21 mouse cellular contexts compared by ENCODE assay signal in the genomic region with DNA sequence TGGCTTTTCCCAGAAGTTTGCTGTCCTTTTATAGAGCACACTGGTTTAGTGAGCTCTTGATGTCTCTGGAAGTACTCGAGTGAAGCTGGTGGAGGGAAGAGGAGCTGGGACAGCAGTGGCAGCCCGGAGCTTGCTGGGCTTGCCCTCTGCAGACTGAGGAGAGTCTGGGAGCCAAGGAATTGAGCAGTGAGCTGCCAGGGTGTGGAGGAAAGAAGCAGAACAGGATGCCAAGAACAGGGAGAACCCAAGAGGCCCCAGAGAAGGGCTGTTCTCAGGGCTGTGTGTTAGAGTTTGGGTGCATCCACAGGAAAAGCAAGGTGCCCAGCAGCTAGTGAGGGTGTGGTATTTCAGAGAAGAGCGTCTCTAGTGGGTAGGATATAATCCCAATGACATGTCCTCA.
DNase-seq lines count a peak whose midpoint lies in the region; ATAC-seq and TF ChIP-seq lines count a peak whose summit lies in the region.
"Had no signal": no experiment of that assay in that cellular context is flagged by ENCODE, and none has a peak within 500 bp of the region (broad histone marks: within the 10 kb centered on the region; RNA-seq: fewer than 3 reads in every experiment).

No protein-coding gene starts in this region.

- intact Hi-C loops in gastrocnemius, postnatal 36 days (cut with DNase I), result no loop called here

- DNase-seq in gastrocnemius, adult 18-20 months (ENCODE audit: low spot score), result peak; percentile 45
- DNase-seq in gastrocnemius, postnatal 36 days, result no peak
- DNase-seq in heart, postnatal 0 days (ENCODE audit: low spot score), result no peak
- no peak for DNase-seq in heart, postnatal 4 days
- peak; percentile 58 for DNase-seq in adipocyte (ENCODE audit: low spot score)
- DNase-seq in midbrain, embryonic 14.5 days, result no peak
- no peak for DNase-seq in cerebellum, postnatal 10 days
- DNase-seq: adrenal gland, adult 2 months; adrenal gland, postnatal 25 days; cerebellum, adult 18-20 months; cerebellum, adult 9-11 months; heart, postnatal 14 days had no signal

- peak overlapping the region; percentile 8; the same call in 1 of the 2 replicates for H3K27ac ChIP-seq in heart, postnatal 0 days (ENCODE audit: low read depth)
- H3K27ac ChIP-seq in midbrain, embryonic 14.5 days (replicated peaks; ENCODE audit: low read depth, low read length), result no peak overlapping the region
- H3K27ac ChIP-seq: embryonic facial prominence, embryonic 15.5 days; forebrain, embryonic 10.5 days; hindbrain, embryonic 10.5 days; hindbrain, embryonic 14.5 days; intestine, embryonic 15.5 days had no signal

- H3K36me3 ChIP-seq in heart, postnatal 0 days (replicated peaks; ENCODE audit: control insufficient read depth, insufficient read depth, low read length), result no peaks in the 10 kb centered on the region
- H3K36me3 ChIP-seq in midbrain, embryonic 14.5 days (ENCODE audit: control insufficient read depth, insufficient read depth, low read length), result 0 out of 2 replicates have a peak, but pooled peaks cover 5% of the 10 kb centered on the region
- H3K36me3 ChIP-seq: embryonic facial prominence, embryonic 15.5 days; intestine, embryonic 15.5 days had no signal

- no peak overlapping the region for H3K4me3 ChIP-seq in heart, postnatal 0 days (ENCODE audit: low read depth, low read length)
- no peak overlapping the region for H3K4me3 ChIP-seq in midbrain, embryonic 14.5 days (replicated peaks; ENCODE audit: low read depth, low read length)
- H3K4me3 ChIP-seq: embryonic facial prominence, embryonic 15.5 days; erythroblast, embryonic 14.5 days; forebrain, embryonic 10.5 days; hindbrain, embryonic 10.5 days; intestine, embryonic 15.5 days had no signal

- WGBS in heart, postnatal 0 days, result 63% methylated on average over 3 of the region's 3 CpGs
- 84% methylated on average over 3 of the region's 3 CpGs for WGBS in midbrain, embryonic 14.5 days

- H3K4me1 ChIP-seq in heart, postnatal 0 days (ENCODE audit: control insufficient read depth, insufficient read depth), result peaks cover 14% of the 10 kb centered on the region
- H3K4me1 ChIP-seq in midbrain, embryonic 14.5 days (ENCODE audit: control insufficient read depth, insufficient read depth, low read length), result no peaks in the 10 kb centered on the region
- H3K4me1 ChIP-seq: embryonic facial prominence, embryonic 15.5 days; forebrain, embryonic 10.5 days; hindbrain, embryonic 10.5 days; intestine, embryonic 15.5 days had no signal

- ATAC-seq in heart, postnatal 0 days (ENCODE audit: insufficient read depth, low read depth), result no peak
- ATAC-seq in midbrain, embryonic 14.5 days (ENCODE audit: low FRiP score, low TSS enrichment), result no peak
- ATAC-seq: activated CD4-positive, CD25-positive, alpha-beta regulatory T cell, adult 4 months; forebrain, embryonic 14.5 days; intestine, embryonic 15.5 days; Patski had no signal

- TF ChIP-seq CTCF in heart, postnatal 0 days (IDR thresholded peaks at IDR 0.05; ENCODE audit: low read depth), result no peak

- H3K4me2 ChIP-seq in heart, postnatal 0 days (ENCODE audit: low read depth, low read length), result no peak overlapping the region
- no peak overlapping the region for H3K4me2 ChIP-seq in midbrain, embryonic 14.5 days (ENCODE audit: low read length)
- H3K4me2 ChIP-seq: embryonic facial prominence, embryonic 15.5 days; hindbrain, embryonic 14.5 days; intestine, embryonic 15.5 days had no signal

- no peaks in the 10 kb centered on the region for H3K9me3 ChIP-seq in heart, postnatal 0 days (replicated peaks; ENCODE audit: control insufficient read depth, low read length)
- H3K9me3 ChIP-seq in midbrain, embryonic 14.5 days (ENCODE audit: control insufficient read depth, low read length), result no peaks in the 10 kb centered on the region
- H3K9me3 ChIP-seq: embryonic facial prominence, embryonic 15.5 days; forebrain, embryonic 10.5 days; hindbrain, embryonic 10.5 days; intestine, embryonic 15.5 days had no signal

- no peaks in the 10 kb centered on the region for H3K27me3 ChIP-seq in heart, postnatal 0 days (ENCODE audit: control insufficient read depth, insufficient read depth, low read length)
- no peaks in the 10 kb centered on the region for H3K27me3 ChIP-seq in midbrain, embryonic 14.5 days (ENCODE audit: control insufficient read depth, insufficient read depth, low read length)
- H3K27me3 ChIP-seq: embryonic facial prominence, embryonic 15.5 days; intestine, embryonic 15.5 days; Patski had no signal

- no peak overlapping the region for H3K9ac ChIP-seq in heart, postnatal 0 days (replicated peaks; ENCODE audit: low read depth, low read length)
- H3K9ac ChIP-seq in midbrain, embryonic 14.5 days (replicated peaks; ENCODE audit: low read length), result no peak overlapping the region
- H3K9ac ChIP-seq: embryonic facial prominence, embryonic 15.5 days; hindbrain, embryonic 14.5 days; intestine, embryonic 15.5 days had no signal

- no peak for TF ChIP-seq EP300 in heart, postnatal 0 days (IDR thresholded peaks at IDR 0.05; ENCODE audit: low read depth)

Comparison
In these comparisons a context has a peak if more than half of its experiments do, and no peak if none do; other contexts are left out.
1. DNase-seq: peak in gastrocnemius, adult 18-20 months (single experiment) and adipocyte (single experiment); none in gastrocnemius, postnatal 36 days (0 of 2), heart, postnatal 0 days (single experiment), heart, postnatal 4 days (single experiment), midbrain, embryonic 14.5 days (single experiment) and cerebellum, postnatal 10 days (0 of 2).